Mouse (Mus musculus) WW6 (cell line): ENCODE measurements around the gene Glra3.

Experiments
- DNase-seq: peaks from one replicate; pipeline ENCODE4 v3.0.0-alpha.2; 2013; ENCODE audit warnings: low read depth, low spot score

The Glra3 gene

GRCm38 (mm10) chr8:55939870-55940525 lies at the start of gene Glra3:
Glra3 (plus strand) TSS chr8:55940460.
- no peak for DNase-seq

DNA sequence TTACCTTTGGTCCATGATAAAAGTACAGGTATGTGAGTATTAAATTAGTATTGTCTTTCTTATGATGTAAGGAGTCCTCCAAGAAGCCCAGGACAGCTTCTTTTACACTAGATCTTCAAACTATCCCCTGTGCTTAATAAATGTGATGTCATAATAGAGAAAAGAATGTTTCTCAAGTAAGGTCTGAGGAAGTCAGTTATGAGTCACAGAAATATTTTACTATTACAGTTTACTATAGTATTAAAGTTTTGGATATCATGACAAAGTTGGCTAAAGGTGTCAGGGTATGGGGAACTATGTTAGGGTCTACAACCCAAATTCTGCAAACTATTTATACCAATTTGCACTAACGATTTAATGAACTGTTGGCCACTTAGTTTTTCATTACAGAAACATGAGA lies 33.4 kb upstream of the Glra3 start, which contains the start of gene Adam29:
TSS of gene Adam29 (minus strand) at position 101 of the 400 bp plus-strand sequence.
- DNase-seq, result no peak

GRCm38 (mm10) chr8:55940526-55940880 lies 243 bp downstream of the Glra3 start:
- peak; percentile 67 for DNase-seq

GRCm38 (mm10) chr8:55964759-55965320 lies 24.6 kb downstream of the Glra3 start:
- no peak for DNase-seq

DNA sequence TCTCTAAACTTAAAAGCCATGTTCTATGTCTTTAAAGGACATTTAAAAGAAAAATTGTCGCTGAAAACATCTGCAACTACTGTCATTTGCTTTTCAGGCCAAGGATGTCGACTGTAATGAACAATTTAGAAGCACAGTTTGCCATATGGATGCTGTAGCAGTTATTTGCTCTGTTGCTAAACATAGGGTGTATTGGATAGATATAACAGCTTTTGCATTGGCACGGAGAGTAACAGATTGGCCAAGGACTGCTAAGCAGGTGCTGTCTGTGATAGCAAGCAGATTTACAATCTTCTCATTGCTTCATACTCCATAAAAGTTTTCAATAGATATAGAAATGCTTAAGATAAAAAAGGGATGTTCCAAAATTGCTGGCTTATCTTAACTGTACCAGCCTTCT lies 57.6 kb downstream of the Glra3 start:
- no peak for DNase-seq

GRCm38 (mm10) chr8:56054324-56054723 lies 114.1 kb downstream of the Glra3 start:
- no peak for DNase-seq

DNA sequence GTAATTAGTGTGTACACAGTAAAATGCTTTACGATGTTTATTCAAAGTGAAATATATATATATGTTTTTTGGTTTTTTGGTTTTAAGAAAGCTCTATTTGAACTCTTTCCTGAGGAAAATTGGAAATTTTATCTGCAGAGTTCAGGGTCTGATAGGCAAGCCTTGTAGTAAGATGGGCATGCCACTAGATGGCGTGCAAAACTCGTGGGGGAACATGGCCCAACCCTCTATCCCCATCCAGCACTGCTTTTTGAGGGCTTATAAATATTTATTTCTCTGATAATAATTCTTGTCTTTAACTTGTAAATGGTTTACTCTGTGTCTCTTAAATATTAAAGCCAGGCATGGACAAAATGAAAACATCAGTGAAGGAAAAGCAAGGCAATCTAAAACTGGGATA lies 122.8 kb downstream of the Glra3 start:
- DNase-seq, result peak; percentile 7

- DNase-seq, result no peak
Measured at GRCm38 (mm10) chr8:56070486-56071254, 130.4 kb downstream of the Glra3 start.

DNA sequence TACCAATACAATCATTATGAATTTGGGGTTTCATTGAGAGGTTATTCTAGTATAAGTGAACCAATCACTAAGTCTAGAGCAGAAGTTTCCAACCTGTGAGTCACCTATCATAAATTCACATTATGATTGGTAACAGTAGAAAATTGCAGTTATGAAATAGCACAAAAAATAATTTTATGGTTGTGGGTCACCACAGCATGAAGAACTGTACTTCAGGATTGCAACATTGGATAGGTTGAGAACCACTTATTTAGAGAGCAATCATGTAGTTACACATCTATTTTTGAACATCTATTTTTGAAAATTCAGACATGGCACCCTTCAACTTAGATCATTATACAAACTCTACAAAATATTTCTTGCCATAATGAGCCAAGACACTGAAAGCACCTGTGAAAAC lies 143.4 kb downstream of the Glra3 start:
- no peak for DNase-seq

- no peak for DNase-seq
Measured at GRCm38 (mm10) chr8:56094385-56094784, 154.1 kb downstream of the Glra3 start.

GRCm38 (mm10) chr8:56110296-56110695 lies 170.0 kb downstream of the Glra3 start:
- DNase-seq, result no peak

- DNase-seq, result no peak
Measured at GRCm38 (mm10) chr8:56129357-56129756, 189.1 kb downstream of the Glra3 start.

DNA sequence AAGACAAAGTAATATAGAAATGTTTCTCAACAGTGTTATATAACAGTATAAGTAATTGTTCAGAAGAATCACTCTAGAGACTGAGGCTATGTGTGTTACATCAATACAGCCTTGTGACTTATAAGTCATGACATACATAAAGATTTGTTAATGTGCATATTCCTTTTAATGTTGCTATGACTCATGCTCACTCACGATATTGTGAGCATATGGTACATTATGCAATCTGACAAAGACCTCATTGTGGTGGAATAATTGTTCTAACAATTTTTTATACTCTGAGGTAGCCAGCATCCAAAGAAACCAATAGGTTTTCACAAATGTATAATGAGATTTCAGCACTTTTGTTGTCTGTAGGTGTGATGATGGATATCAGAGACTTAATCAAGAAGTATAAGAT lies 210.4 kb downstream of the Glra3 start:
- DNase-seq, result no peak

DNA sequence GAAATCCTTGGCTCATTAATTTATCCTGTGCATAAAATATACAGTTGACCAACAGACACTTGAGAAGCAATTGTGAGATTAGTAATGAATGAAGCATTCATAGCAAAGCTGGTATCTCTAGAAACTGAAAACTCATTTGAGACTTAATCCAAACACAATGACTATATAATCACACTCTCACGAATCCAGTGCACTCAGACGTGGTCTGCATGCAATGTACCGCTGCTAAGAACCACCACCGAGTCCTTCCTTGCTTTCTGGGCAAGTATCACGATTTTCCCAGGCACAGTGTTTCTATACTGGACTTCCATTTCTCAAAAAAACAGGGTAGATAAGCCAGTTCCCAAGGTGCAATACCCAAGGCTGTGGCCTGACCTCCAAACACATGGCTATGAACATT lies 211.3 kb downstream of the Glra3 start:
- DNase-seq, result no peak

GRCm38 (mm10) chr8:56158966-56159365 lies 218.7 kb downstream of the Glra3 start:
- no peak for DNase-seq
